Mouse (Mus musculus): ENCODE data around the gene Usp49.

Usp49 gene

GRCm38 (mm10) chr17:47695337-47695710, 64.8 kb downstream of the Usp49 start:
- DNase-seq = no peak

GRCm38 (mm10) chr17:47698156-47698555, 67.7 kb downstream of the Usp49 start:
- no peak for DNase-seq

- no peak for DNase-seq
Observed at GRCm38 (mm10) chr17:47699055-47699454, 68.6 kb downstream of the Usp49 start.

GRCm38 (mm10) chr17:47701793-47702192, 71.3 kb downstream of the Usp49 start:
- DNase-seq = no peak

- DNase-seq = no peak
Observed at GRCm38 (mm10) chr17:47702548-47703345, 72.3 kb downstream of the Usp49 start.

- no peak for DNase-seq
Observed at GRCm38 (mm10) chr17:47703556-47703955, 73.1 kb downstream of the Usp49 start.

GRCm38 (mm10) chr17:47704692-47705091, 74.2 kb downstream of the Usp49 start:
- no peak for DNase-seq

- peak; percentile 20 for DNase-seq
Observed at GRCm38 (mm10) chr17:47706196-47706595, 75.7 kb downstream of the Usp49 start.

- no peak for DNase-seq
Observed at GRCm38 (mm10) chr17:47707961-47708360, 77.5 kb downstream of the Usp49 start.

- no peak for DNase-seq
Observed at GRCm38 (mm10) chr17:47708972-47709371, 78.5 kb downstream of the Usp49 start.

GRCm38 (mm10) chr17:47710036-47710435, 79.5 kb downstream of the Usp49 start:
- no peak for DNase-seq

- no peak for DNase-seq
Observed at GRCm38 (mm10) chr17:47711883-47712282, 81.4 kb downstream of the Usp49 start.

GRCm38 (mm10) chr17:47712889-47713571, 82.5 kb downstream of the Usp49 start:
- DNase-seq = no peak

GRCm38 (mm10) chr17:47715037-47715436, 84.5 kb downstream of the Usp49 start:
- no peak for DNase-seq

GRCm38 (mm10) chr17:47721183-47721582, 90.7 kb downstream of the Usp49 start:
- DNase-seq = no peak

GRCm38 (mm10) chr17:47726566-47726965, 96.1 kb downstream of the Usp49 start, which contains the start of gene Pgc:
TSS of gene Pgc (plus strand) at chr17:47726842.
- DNase-seq = no peak

GRCm38 (mm10) chr17:47730633-47731575, 100.4 kb downstream of the Usp49 start:
- peak; percentile 37 for DNase-seq

- DNase-seq = no peak
Observed at GRCm38 (mm10) chr17:47735553-47736100, 105.1 kb downstream of the Usp49 start.

Measured in lung, postnatal 14 days (tissue).